Mouse (Mus musculus): ENCODE measurements at regions not wholly inside any gene's neighbourhood (a gene's known extent, or its start where the extent isn't known, plus 50 kb on each side); places are given as distances from the start of the nearest gene placed in this dataset.

- Histone ChIP-seq H3K27ac (ENCODE audit: insufficient read depth, low read length) (0 out of 2 replicates have a peak overlapping the region, but pooled peaks have one; percentile 28), H3K4me3 (ENCODE audit: insufficient read depth, low read length) (no peak overlapping the region), H3K4me1 (ENCODE audit: control insufficient read depth, insufficient read depth, low read length) (peaks cover 7% of the 10 kb centered on the region)
- TF ChIP-seq CTCF (IDR thresholded peaks at IDR 0.05; ENCODE audit: extremely low read depth, insufficient read depth, low read length), result no peak
- TF ChIP-seq POLR2A (IDR thresholded peaks at IDR 0.05; ENCODE audit: extremely low read depth, insufficient read depth, low read length), result no peak
These were observed 65.6 kb upstream of the Lipc start for GRCm38 (mm10) chr9:71017396-71018179.

GRCm38 (mm10) chr9:71015942-71016341 lies 63.9 kb upstream of the Lipc start:
- TF ChIP-seq POLR2A (IDR thresholded peaks at IDR 0.05; ENCODE audit: extremely low read depth, insufficient read depth, low read length), result no peak
- TF ChIP-seq CTCF (IDR thresholded peaks at IDR 0.05; ENCODE audit: extremely low read depth, insufficient read depth, low read length), result no peak
- 0 out of 2 replicates have a peak overlapping the region, but pooled peaks have one; percentile 4 for H3K27ac ChIP-seq (ENCODE audit: insufficient read depth, low read length)
- no peak overlapping the region for H3K4me3 ChIP-seq (ENCODE audit: insufficient read depth, low read length)
- H3K4me1 ChIP-seq (ENCODE audit: control insufficient read depth, insufficient read depth, low read length), result peaks cover 7% of the 10 kb centered on the region

- no peak overlapping the region for H3K27ac ChIP-seq (ENCODE audit: insufficient read depth, low read length)
- peaks cover 7% of the 10 kb centered on the region for H3K4me1 ChIP-seq (ENCODE audit: control insufficient read depth, insufficient read depth, low read length)
- no peak overlapping the region for H3K4me3 ChIP-seq (ENCODE audit: insufficient read depth, low read length)
- no peak for TF ChIP-seq POLR2A (IDR thresholded peaks at IDR 0.05; ENCODE audit: extremely low read depth, insufficient read depth, low read length)
These were observed 63.4 kb upstream of the Lipc start for GRCm38 (mm10) chr9:71015400-71015799.

DNA sequence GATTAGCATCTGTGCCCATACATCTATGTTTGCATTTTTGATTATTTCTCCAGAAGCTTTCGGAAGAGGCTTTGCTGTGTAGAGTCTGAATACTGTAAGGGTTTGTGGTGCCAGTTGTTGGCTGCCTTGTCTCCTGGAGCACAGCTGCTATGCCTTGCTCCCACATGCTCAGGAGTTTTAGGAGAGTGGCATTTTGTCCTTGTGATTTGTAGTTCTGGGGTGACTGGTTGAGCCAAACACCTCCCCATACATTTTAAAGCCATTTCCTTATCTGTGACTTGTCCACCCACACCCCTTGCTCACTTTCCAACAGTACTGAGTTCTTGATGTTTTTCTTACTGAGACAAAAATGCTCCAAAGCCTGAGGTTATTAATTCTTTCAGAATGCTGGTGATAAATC lies 60.4 kb upstream of the Lipc start:
- Histone ChIP-seq H3K27ac (ENCODE audit: insufficient read depth, low read length) (no peak overlapping the region), H3K4me3 (ENCODE audit: insufficient read depth, low read length) (no peak overlapping the region), H3K4me1 (ENCODE audit: control insufficient read depth, insufficient read depth, low read length) (peaks cover 4% of the 10 kb centered on the region)
- TF ChIP-seq CTCF (IDR thresholded peaks at IDR 0.05; ENCODE audit: extremely low read depth, insufficient read depth, low read length), result no peak
- TF ChIP-seq POLR2A (IDR thresholded peaks at IDR 0.05; ENCODE audit: extremely low read depth, insufficient read depth, low read length), result no peak

DNA sequence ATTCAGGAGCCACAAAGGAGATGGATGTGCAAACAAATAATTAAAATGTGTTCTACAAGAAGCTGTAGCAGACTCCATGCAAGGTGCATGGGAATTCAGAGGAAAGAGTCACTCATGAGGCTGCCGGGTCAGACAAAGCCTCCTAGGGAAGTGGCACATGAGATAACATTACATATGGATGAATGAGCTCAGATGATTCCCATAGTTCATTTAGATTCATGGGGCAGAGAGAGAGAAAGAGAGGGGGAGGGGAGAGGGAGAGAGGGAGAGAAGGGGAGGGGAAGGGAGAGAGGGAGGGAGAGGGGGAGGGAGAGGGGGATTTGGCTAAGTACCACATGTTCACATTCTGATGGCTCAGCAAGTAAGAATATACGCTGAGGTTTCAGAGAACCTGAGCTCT lies 52.6 kb upstream of the Lipc start:
- TF ChIP-seq POLR2A (IDR thresholded peaks at IDR 0.05; ENCODE audit: extremely low read depth, insufficient read depth, low read length) (no peak), CTCF (IDR thresholded peaks at IDR 0.05; ENCODE audit: extremely low read depth, insufficient read depth, low read length) (no peak)
- peaks cover 3% of the 10 kb centered on the region for H3K4me1 ChIP-seq (ENCODE audit: control insufficient read depth, insufficient read depth, low read length)
- no peak overlapping the region for H3K4me3 ChIP-seq (ENCODE audit: insufficient read depth, low read length)
- no peak overlapping the region for H3K27ac ChIP-seq (ENCODE audit: insufficient read depth, low read length)

Data from cortical plate, adult 2 months (tissue).